Mouse (Mus musculus): ENCODE results near the gene Xpnpep3.

- TF ChIP-seq CTCF (IDR thresholded peaks at IDR 0.05; ENCODE audit: insufficient read depth, low read length) (no peak), POLR2A (IDR thresholded peaks at IDR 0.05; ENCODE audit: borderline replicate concordance, extremely low read depth, low read depth, low read length) (no peak)
Measured at GRCm38 (mm10) chr15:81374621-81375020, 25.3 kb upstream of the Xpnpep3 start.
